Mouse (Mus musculus) forebrain, embryonic 13.5 days (tissue): ENCODE measurements around the gene Eif4a2. TPM values are rescaled to one million over a fixed set of nuclear protein-coding genes. Genes with fewer than 3 reads are reported as not detected.

Source experiments
- ATAC-seq: fragments of 200-750 bp; cut with Nextera tagmentation; 2 replicates; pipeline ENCODE4 v1.8.0; 2017
- H3K27ac ChIP-seq: fragments of 300-500 bp; sonication (generic); 2 replicates; pipeline ENCODE4 v1.5.1; 2015; ENCODE audit warnings: inconsistent platforms, mild to moderate bottlenecking, moderate library complexity
- H3K27me3 ChIP-seq: fragments of 300-500 bp; sonication (generic); 2 replicates; pipeline ENCODE4 v1.6.1; 2015; ENCODE audit warnings: mild to moderate bottlenecking, inconsistent platforms
- H3K36me3 ChIP-seq: fragments of 300-500 bp; sonication (generic); 2 replicates; pipeline ENCODE4 v1.6.1; 2015; ENCODE audit warnings: mild to moderate bottlenecking, inconsistent platforms; ENCODE audit not compliant: poor library complexity, severe bottlenecking
- H3K4me1 ChIP-seq: fragments of 300-500 bp; sonication (generic); 2 replicates; pipeline ENCODE4 v1.6.1; 2015; ENCODE audit warnings: inconsistent platforms
- H3K4me2 ChIP-seq: fragments of 300-500 bp; sonication (generic); 2 replicates; pipeline ENCODE4 v1.6.1; 2015; ENCODE audit warnings: inconsistent platforms, mild to moderate bottlenecking, moderate library complexity
- H3K4me3 ChIP-seq: fragments of 300-500 bp; sonication (generic); 2 replicates; pipeline ENCODE4 v1.5.1; 2015; ENCODE audit warnings: mild to moderate bottlenecking, inconsistent platforms
- H3K9ac ChIP-seq: fragments of 300-500 bp; sonication (generic); 2 replicates; pipeline ENCODE4 v1.6.1; 2015; ENCODE audit warnings: mild to moderate bottlenecking, inconsistent platforms
- H3K9me3 ChIP-seq: fragments of 300-500 bp; sonication (generic); replicated peaks from 2 replicates; pipeline ENCODE4 v1.6.1; 2016; ENCODE audit warnings: inconsistent platforms
- WGBS: fragments of 180-500 bp; shearing (Covaris S2); methylation state at CpG from one replicate; pipeline ENCODE4 v1.1.7; 2015; 5-methylcytosine and 5-hydroxymethylcytosine counted together
- polyA plus RNA-seq: library from polyadenylated mRNA; unstranded; fragments of >200 nt; fragmentation: Nextera tagmentation; extraction: Ambion mirVana; gene quantifications from 2 replicates; pipeline ENCODE4 v1.2.1, GENCODE M21; 2015

The Eif4a2 gene
- polyA plus RNA-seq, 1 experiment from 2014 or later: 229 TPM

DNA sequence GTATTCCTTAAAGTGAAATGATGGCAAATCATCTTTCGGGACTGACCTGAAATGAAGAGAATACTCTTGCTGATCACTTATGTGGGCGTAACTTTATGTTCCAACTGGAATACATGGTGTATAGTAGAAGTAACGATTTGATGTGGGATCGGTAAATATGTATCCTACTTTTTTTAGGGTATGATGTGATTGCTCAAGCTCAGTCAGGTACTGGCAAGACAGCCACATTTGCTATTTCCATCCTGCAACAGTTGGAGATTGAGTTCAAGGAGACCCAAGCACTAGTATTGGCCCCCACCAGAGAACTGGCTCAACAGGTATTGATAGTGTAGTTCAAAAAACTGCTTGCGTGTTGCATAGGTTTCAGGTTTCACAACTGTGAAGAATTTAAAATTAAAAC lies 1.7 kb downstream of the Eif4a2 start:
- Histone ChIP-seq H3K9ac (peak overlapping the region; percentile 100), H3K4me3 (peak overlapping the region; percentile 98), H3K9me3 (no peaks in the 10 kb centered on the region), H3K4me2 (peak overlapping the region; percentile 87), H3K27ac (no peak overlapping the region), H3K27me3 (no peaks in the 10 kb centered on the region), H3K36me3 (peaks cover 47% of the 10 kb centered on the region), H3K4me1 (peaks cover 33% of the 10 kb centered on the region)
- no peak for ATAC-seq
- 7% methylated on average over 5 of the region's 5 CpGs for WGBS

DNA sequence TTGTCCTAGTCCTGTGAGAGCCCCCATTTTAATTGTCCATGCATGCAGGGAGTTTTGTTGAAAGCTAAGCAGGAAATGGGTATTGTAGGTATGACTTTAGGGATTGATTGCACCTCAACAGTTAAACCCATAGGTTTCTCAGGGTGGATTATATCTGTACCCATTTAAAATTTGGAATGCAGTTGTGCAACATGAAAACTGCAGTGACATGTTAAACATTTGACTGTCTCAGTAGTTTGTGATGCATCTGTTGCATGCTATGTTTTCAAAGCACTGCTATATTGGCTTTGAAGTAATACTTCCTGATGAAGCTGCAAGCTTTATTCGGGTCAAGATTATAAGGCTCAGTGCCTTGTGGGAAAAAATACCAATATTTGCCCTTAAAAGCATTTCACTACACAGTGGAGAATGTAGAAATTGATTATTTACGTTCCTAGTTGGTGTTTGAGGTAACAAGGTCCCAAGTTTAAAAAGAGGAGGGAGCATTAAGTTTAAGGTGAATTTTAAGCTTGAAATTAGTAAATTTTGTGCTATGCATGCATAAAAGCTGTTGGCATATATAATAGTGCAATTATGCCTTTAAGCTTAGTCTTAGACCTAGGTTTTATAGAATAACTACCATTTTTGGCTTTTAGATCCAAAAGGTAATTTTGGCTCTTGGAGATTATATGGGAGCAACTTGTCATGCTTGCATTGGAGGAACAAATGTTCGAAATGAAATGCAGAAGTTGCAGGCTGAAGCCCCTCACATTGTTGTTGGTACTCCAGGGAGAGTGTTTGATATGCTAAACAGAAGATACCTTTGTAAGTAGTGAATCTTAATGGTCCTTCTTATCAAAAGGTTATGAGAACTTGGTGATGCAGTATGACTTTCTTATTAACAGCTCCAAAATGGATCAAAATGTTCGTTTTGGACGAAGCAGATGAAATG lies 2.4 kb downstream of the Eif4a2 start:
- 62% methylated on average over 5 of the region's 5 CpGs for WGBS
- H3K27me3 ChIP-seq: no peaks in the 10 kb centered on the region
- H3K9me3 ChIP-seq: no peaks in the 10 kb centered on the region
- peaks cover 53% of the 10 kb centered on the region for H3K36me3 ChIP-seq
- H3K27ac ChIP-seq: no peak overlapping the region
- ATAC-seq: no peak
- H3K4me1 ChIP-seq: peaks cover 33% of the 10 kb centered on the region
- H3K4me2 ChIP-seq: peak overlapping the region; percentile 87
- peak overlapping the region; percentile 98 for H3K4me3 ChIP-seq
- H3K9ac ChIP-seq: peak overlapping the region; percentile 100

DNA sequence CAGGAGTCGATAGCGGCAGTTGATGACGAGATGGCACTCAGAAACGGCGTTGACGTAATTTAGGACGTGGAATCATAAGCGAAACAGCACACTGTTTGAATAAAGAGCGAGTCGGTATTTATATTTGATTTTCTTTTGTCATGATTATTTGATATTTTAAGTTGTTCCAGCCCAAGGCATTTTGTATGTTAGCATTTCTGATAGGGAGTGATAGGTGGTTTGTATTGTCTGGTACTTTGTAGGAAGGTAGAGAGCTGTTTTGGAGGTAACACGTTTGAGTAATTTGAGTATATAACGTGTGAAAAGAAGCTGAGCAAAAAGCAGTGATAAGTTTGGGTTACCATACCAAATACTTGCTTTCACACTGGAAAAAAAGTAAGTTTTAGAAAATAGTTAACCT lies 5.1 kb downstream of the Eif4a2 start:
- Histone ChIP-seq H3K9ac (no peak overlapping the region), H3K27me3 (no peaks in the 10 kb centered on the region), H3K27ac (no peak overlapping the region), H3K36me3 (peaks cover 73% of the 10 kb centered on the region), H3K9me3 (no peaks in the 10 kb centered on the region), H3K4me1 (peaks cover 33% of the 10 kb centered on the region), H3K4me3 (no peak overlapping the region), H3K4me2 (no peak overlapping the region)
- no peak for ATAC-seq
- WGBS: 79% methylated on average over 12 of the region's 12 CpGs

DNA sequence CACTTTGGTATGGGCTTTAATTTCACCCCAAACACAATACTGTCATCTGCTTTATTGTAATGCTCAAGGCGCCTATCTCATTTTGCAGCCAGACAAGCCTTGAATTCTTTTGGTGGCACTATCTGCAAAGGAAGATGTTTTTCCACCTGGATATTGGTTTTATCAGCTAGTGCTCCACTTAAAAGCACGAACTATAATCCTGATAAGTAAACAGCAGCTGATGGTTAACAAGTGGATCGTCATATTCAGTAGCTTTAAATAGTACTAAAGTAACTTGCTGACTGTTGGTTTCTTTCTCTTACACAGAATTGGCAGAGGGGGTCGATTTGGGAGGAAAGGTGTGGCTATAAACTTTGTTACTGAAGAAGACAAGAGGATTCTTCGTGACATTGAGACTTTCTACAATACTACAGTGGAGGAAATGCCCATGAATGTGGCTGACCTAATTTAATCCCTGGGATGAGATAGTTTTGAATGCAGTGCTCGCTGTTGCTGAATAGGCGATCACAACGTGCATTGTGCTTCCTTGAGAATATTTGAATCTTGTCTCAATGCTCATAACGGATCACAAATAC lies 5.7 kb downstream of the Eif4a2 start:
- Histone ChIP-seq H3K9me3 (no peaks in the 10 kb centered on the region), H3K9ac (no peak overlapping the region), H3K27me3 (no peaks in the 10 kb centered on the region), H3K4me3 (no peak overlapping the region), H3K27ac (no peak overlapping the region), H3K36me3 (peaks cover 79% of the 10 kb centered on the region), H3K4me1 (peaks cover 33% of the 10 kb centered on the region), H3K4me2 (no peak overlapping the region)
- ATAC-seq: no peak
- 53% methylated on average over 9 of the region's 9 CpGs for WGBS

DNA sequence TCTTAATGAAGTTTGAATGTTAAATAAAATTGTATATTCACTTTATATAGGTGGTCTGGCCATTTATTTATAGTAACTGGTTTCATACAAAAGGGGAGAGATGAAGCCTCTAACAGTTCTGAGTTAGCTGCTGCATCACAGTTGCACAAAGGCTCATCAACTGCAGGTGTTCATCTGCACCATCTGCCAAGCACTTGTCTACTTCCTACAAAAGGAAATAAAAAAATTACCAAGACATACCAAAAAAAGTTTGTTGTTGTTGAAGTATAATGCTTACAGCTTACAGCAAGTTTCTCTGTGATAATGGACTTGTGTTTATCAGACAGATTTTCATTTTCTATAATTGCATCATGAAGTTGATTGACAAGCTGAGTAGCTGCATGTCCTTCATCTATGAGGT lies 6.7 kb downstream of the Eif4a2 start:
- H3K9ac ChIP-seq: no peak overlapping the region
- H3K4me2 ChIP-seq: no peak overlapping the region
- H3K9me3 ChIP-seq: no peaks in the 10 kb centered on the region
- H3K4me1 ChIP-seq: peaks cover 31% of the 10 kb centered on the region
- no peak overlapping the region for H3K4me3 ChIP-seq
- ATAC-seq: no peak
- no peaks in the 10 kb centered on the region for H3K27me3 ChIP-seq
- peaks cover 79% of the 10 kb centered on the region for H3K36me3 ChIP-seq
- no peak overlapping the region for H3K27ac ChIP-seq

DNA sequence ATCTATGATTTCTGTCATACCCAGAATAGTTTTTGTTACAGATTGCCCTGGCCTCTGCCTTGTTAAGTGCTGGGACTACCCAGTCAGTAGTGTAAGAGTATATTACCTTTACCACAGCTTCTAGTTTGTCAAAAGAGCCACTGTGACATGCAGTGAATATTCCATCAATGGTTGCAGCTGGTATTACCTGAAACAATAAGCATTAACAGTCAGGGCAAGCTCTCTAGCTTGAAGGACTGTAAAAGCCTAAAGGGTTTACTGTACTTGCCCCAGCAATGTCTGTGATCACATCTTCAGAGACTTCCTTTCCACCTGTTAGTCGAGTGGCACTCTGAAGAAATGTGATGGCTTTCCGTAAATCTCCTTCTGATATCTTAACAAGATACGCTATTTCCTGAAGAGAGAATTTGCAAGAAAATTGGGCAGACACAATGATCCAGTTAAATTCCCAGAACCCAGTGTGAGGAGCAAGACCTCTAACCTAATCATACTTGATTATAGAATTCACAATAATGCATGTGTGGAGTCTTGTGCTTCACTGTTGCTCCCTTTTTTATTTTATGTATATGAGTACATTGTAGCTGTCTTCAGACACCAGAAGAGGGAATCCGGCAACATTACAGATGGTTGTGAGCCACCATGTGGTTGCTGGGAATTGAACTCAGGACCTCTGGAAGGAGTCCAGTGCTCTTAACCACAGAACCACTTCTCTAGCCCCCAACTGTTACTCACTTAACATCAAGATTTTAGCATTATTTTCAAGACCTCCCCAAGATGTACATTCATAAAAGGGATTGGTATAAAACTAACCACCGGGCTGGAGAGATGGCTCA lies 7.3 kb downstream of the Eif4a2 start:
- Histone ChIP-seq H3K4me3 (no peak overlapping the region), H3K9me3 (no peaks in the 10 kb centered on the region), H3K36me3 (peaks cover 76% of the 10 kb centered on the region), H3K4me1 (peaks cover 24% of the 10 kb centered on the region), H3K27ac (no peak overlapping the region), H3K27me3 (no peaks in the 10 kb centered on the region), H3K4me2 (no peak overlapping the region), H3K9ac (no peak overlapping the region)
- WGBS: 70% methylated on average over 5 of the region's 5 CpGs
- 0 out of 2 replicates have a peak, but pooled peaks have one; percentile 15 for ATAC-seq

DNA sequence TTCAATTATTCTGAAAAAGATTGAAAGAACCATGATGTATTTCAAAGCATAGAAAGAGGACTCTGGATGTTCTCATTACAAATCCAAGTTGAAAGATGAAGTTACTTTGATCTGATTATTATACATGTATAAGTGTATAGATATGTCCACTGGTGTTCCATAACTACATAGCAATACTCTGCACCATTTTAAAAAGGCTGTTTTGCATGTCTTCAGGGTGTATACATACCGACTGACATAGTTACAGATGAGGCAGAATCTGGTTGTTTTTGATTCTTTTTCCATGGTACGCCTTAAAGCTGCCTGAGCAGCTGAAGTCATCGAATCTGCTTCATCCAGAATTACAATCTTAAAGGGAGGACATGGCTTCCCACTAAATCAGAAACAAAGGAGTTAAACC lies 8.2 kb downstream of the Eif4a2 start:
- H3K4me1 ChIP-seq: peaks cover 15% of the 10 kb centered on the region; the same call in 1 of the 2 replicates
- 83% methylated on average over 3 of the region's 3 CpGs for WGBS

DNA sequence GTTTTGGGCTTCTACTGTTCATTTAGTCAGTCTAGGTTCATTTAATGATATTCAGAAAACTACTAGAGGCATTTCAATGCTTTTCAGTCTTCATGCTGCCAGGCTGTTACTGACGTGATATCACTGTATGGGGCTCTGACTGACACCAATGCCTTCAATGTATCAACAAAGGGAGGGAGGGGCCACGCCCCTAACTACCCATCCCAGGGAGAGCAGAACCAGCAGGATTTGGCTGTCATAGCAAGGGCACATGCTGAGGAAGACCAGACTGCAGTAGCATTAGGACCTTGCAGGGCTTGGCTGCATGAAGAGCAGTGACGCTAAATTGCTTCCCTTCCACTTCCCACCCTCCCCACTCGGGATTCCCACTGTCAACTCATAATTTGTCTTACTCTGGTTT lies 9.9 kb downstream of the Eif4a2 start:
- no peak for ATAC-seq
- no peak overlapping the region for H3K27ac ChIP-seq
- peaks cover 74% of the 10 kb centered on the region for H3K36me3 ChIP-seq
- peaks cover 3% of the 10 kb centered on the region; the same call in 1 of the 2 replicates for H3K4me1 ChIP-seq
- WGBS: 69% methylated on average over 4 of the region's 4 CpGs
- no peak overlapping the region for H3K4me2 ChIP-seq
- H3K9me3 ChIP-seq: no peaks in the 10 kb centered on the region
- H3K4me3 ChIP-seq: no peak overlapping the region
- no peaks in the 10 kb centered on the region for H3K27me3 ChIP-seq
- H3K9ac ChIP-seq: no peak overlapping the region

More for the DNA sequence above, 8.2 kb downstream of the Eif4a2 start:
- no peak overlapping the region for H3K9ac ChIP-seq
- no peaks in the 10 kb centered on the region for H3K27me3 ChIP-seq
- H3K9me3 ChIP-seq: no peaks in the 10 kb centered on the region
- H3K4me3 ChIP-seq: no peak overlapping the region
- H3K36me3 ChIP-seq: peaks cover 74% of the 10 kb centered on the region
- ATAC-seq: no peak
- no peak overlapping the region for H3K4me2 ChIP-seq
- no peak overlapping the region for H3K27ac ChIP-seq

DNA sequence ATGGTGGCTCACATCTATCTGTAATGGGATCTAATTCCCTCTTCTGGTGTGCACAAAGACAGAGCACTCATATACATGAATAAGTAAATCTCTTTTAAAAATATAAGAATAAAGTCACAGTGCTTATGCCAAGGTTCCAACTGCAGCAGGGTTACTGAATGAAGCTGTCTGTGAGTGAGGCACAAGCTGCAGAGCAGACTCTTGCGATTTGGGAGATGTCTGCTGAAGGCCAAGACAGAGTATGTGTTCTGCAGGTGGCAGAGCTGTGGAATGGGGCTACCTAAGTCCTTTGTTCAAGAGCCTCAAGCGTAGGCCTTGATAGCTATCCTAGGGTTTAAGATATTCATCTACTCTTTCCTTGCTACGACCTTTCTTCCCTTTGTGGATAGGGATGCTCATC lies 15.2 kb downstream of the Eif4a2 start:
- 94% methylated on average over 3 of the region's 3 CpGs for WGBS
- no peak for ATAC-seq
- H3K36me3 ChIP-seq: peaks cover 56% of the 10 kb centered on the region
- peaks cover 10% of the 10 kb centered on the region for H3K4me1 ChIP-seq
- H3K27me3 ChIP-seq: no peaks in the 10 kb centered on the region
- H3K4me2 ChIP-seq: no peak overlapping the region
- no peak overlapping the region for H3K9ac ChIP-seq
- no peak overlapping the region for H3K27ac ChIP-seq
- no peak overlapping the region for H3K4me3 ChIP-seq
- no peaks in the 10 kb centered on the region for H3K9me3 ChIP-seq

DNA sequence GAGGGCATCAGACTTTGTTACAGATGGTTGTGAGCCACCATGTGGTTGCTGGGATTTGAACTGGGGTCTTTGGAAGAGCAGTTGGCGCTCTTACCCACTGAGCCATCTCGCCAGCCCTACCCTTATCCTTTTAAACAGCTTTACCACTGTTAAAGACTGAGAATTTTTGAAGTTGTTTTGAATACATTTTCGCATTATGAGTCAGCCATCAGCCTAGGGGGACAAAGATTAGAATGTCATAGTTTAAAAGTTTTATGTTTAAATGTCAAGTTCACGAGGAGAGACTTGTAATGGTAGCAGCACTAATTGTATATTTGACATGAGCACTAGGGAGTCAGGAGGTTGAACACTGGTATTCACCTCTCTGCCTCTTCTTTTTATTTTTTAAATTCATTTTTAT lies 15.9 kb downstream of the Eif4a2 start:
- Histone ChIP-seq H3K36me3 (peaks cover 49% of the 10 kb centered on the region), H3K27ac (no peak overlapping the region), H3K4me2 (no peak overlapping the region), H3K9ac (no peak overlapping the region), H3K9me3 (no peaks in the 10 kb centered on the region), H3K4me3 (no peak overlapping the region), H3K27me3 (no peaks in the 10 kb centered on the region), H3K4me1 (peaks cover 11% of the 10 kb centered on the region)
- ATAC-seq: no peak
- WGBS: 92% methylated on average over 4 of the region's 4 CpGs

DNA sequence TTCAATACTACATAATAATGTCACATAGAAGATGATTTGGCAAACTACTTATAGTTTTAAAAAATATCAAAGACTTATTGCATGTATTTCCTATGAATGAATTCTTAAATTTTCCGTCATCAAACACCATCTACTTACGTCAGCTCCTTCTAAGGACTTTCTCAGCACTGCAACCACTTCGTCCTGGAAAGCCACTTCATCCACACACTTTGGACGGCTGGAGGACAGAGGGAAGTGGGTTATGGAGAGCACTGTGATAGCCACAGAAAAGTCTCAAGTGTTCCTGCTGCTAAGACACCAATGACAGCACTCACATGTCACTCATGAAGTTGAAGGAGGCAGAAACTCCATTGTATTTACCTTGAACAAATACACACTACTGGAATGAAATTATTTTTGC lies 17.2 kb downstream of the Eif4a2 start:
- H3K4me2 ChIP-seq: no peak overlapping the region
- no peak overlapping the region for H3K9ac ChIP-seq
- no peak for ATAC-seq
- peaks cover 46% of the 10 kb centered on the region for H3K36me3 ChIP-seq
- H3K27me3 ChIP-seq: no peaks in the 10 kb centered on the region
- no peaks in the 10 kb centered on the region for H3K9me3 ChIP-seq
- H3K27ac ChIP-seq: no peak overlapping the region
- H3K4me1 ChIP-seq: peaks cover 24% of the 10 kb centered on the region
- 94% methylated on average over 4 of the region's 4 CpGs for WGBS
- no peak overlapping the region for H3K4me3 ChIP-seq

DNA sequence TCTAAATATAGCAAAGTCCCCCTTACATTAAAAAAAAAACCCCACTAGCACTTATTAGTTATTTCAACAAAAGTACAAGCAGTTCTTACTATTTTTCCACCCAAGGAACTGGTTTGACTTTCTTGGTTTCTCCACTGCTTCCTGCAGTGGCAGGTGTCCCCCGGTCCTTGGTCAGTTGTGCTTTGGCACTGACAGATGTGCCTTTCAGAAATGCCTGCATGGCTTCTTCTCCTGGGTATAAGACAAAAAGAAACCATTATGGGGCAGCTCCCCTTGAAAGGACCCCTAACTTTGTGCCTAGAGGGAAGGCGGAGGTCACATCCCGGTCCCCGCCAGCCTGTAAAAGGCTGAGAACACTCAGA lies 20.0 kb downstream of the Eif4a2 start:
- H3K4me1 ChIP-seq: peaks cover 27% of the 10 kb centered on the region
- peak overlapping the region; percentile 77 for H3K4me3 ChIP-seq
- H3K36me3 ChIP-seq: peaks cover 22% of the 10 kb centered on the region
- peak overlapping the region; percentile 96; the same call in 1 of the 2 replicates for H3K27ac ChIP-seq
- WGBS: 0% methylated on average over 4 of the region's 4 CpGs
- H3K27me3 ChIP-seq: no peaks in the 10 kb centered on the region
- H3K9me3 ChIP-seq: no peaks in the 10 kb centered on the region
- no peak for ATAC-seq
- H3K4me2 ChIP-seq: peak overlapping the region; percentile 87
- H3K9ac ChIP-seq: peak overlapping the region; percentile 93
